Mouse (Mus musculus): Measurements from ENCODE around the gene Dnmt3b.

GRCm38 (mm10) chr2:153724871-153725270 lies 75.6 kb downstream of the Dnmt3b start:
- TF ChIP-seq CTCF (IDR thresholded peaks at IDR 0.05; ENCODE audit: extremely low read depth, insufficient read depth, insufficient read length, insufficient replicate concordance) = no peak
- no peak for TF ChIP-seq POLR2A (IDR thresholded peaks at IDR 0.05; ENCODE audit: low read depth, low read length)
